Mouse (Mus musculus) brain, embryonic 18.5 days (tissue): ENCODE data around the gene Slc12a3.

Experiments used
- DNase-seq: peaks from one replicate; pipeline ENCODE4 v3.0.0-alpha.2; 2012; ENCODE audit warnings: low read depth, low spot score

Gene Slc12a3

GRCm38 (mm10) chr8:94375551-94375991 is 46.6 kb downstream of the Slc12a3 start:
- no peak for DNase-seq

GRCm38 (mm10) chr8:94376176-94376575 is 47.2 kb downstream of the Slc12a3 start:
- no peak for DNase-seq

GRCm38 (mm10) chr8:94376580-94376979 is 47.6 kb downstream of the Slc12a3 start:
- DNase-seq = no peak

- no peak for DNase-seq
Measured at GRCm38 (mm10) chr8:94377031-94377430, 48.0 kb downstream of the Slc12a3 start.

- DNase-seq = no peak
Measured at GRCm38 (mm10) chr8:94377714-94378205, 48.8 kb downstream of the Slc12a3 start.

- no peak for DNase-seq
Measured at GRCm38 (mm10) chr8:94378763-94379415, 49.9 kb downstream of the Slc12a3 start.

- DNase-seq = no peak
Measured at GRCm38 (mm10) chr8:94379686-94380085, 50.7 kb downstream of the Slc12a3 start.

GRCm38 (mm10) chr8:94384166-94384565 is 55.2 kb downstream of the Slc12a3 start:
- DNase-seq = no peak

GRCm38 (mm10) chr8:94385506-94386213 is 56.7 kb downstream of the Slc12a3 start:
- DNase-seq = no peak

- DNase-seq = peak; percentile 93
Measured at GRCm38 (mm10) chr8:94386214-94387026, 57.4 kb downstream of the Slc12a3 start, which contains the start of gene Herpud1. Herpud1 (plus strand) TSS chr8:94386438.

GRCm38 (mm10) chr8:94387027-94387684 is 58.2 kb downstream of the Slc12a3 start:
- peak; percentile 16 for DNase-seq

GRCm38 (mm10) chr8:94387785-94388184 is 58.8 kb downstream of the Slc12a3 start:
- no peak for DNase-seq

GRCm38 (mm10) chr8:94389531-94389930 is 60.5 kb downstream of the Slc12a3 start:
- no peak for DNase-seq

- DNase-seq = no peak
Measured at GRCm38 (mm10) chr8:94390429-94390828, 61.4 kb downstream of the Slc12a3 start.

- DNase-seq = no peak
Measured at GRCm38 (mm10) chr8:94390910-94391309, 61.9 kb downstream of the Slc12a3 start.

- no peak for DNase-seq
Measured at GRCm38 (mm10) chr8:94392147-94392546, 63.1 kb downstream of the Slc12a3 start.

- DNase-seq = no peak
Measured at GRCm38 (mm10) chr8:94392648-94393047, 63.6 kb downstream of the Slc12a3 start.

- no peak for DNase-seq
Measured at GRCm38 (mm10) chr8:94395851-94396540, 67.0 kb downstream of the Slc12a3 start.

- no peak for DNase-seq
Measured at GRCm38 (mm10) chr8:94396964-94397657, 68.1 kb downstream of the Slc12a3 start.

- no peak for DNase-seq
Measured at GRCm38 (mm10) chr8:94398587-94398986, 69.6 kb downstream of the Slc12a3 start.
